Mouse (Mus musculus): ENCODE data around the gene C1qtnf12. TPM values are rescaled to one million over a fixed set of nuclear protein-coding genes. Genes with fewer than 3 reads are reported as not detected.

C1qtnf12 gene
- polyA plus RNA-seq (2012; rRNA removed): 77.0 and 151 TPM in 2 replicates

GRCm38 (mm10) chr4:155962167-155962971, at the start of gene C1qtnf12:
TSS of gene C1qtnf12 (plus strand) at chr4:155962318.
- DNase-seq (ENCODE audit: low read depth, low spot score): no peak
- 2% methylated on average over 42 of the region's 42 CpGs for WGBS

- 54% methylated on average over 1 of the region's 1 CpGs for WGBS
Measured at GRCm38 (mm10) chr4:155932031-155932430, 30.1 kb upstream of the C1qtnf12 start.

GRCm38 (mm10) chr4:155943049-155943452, 19.1 kb upstream of the C1qtnf12 start:
- DNase-seq (ENCODE audit: low read depth, low spot score): no peak
- 2% methylated on average over 17 of the region's 17 CpGs for WGBS

More at GRCm38 (mm10) chr4:155932031-155932430, 30.1 kb upstream of the C1qtnf12 start:
- no peak for DNase-seq (ENCODE audit: low read depth, low spot score)

- WGBS: under 1% methylated on average over 83 of the region's 85 CpGs
- peak; percentile 71 for DNase-seq (ENCODE audit: low read depth, low spot score)
Measured at GRCm38 (mm10) chr4:155943534-155944249, 18.4 kb upstream of the C1qtnf12 start, which contains the start of gene Ube2j2. TSS of gene Ube2j2 (plus strand) at chr4:155943831.

GRCm38 (mm10) chr4:155944271-155944670, 17.8 kb upstream of the C1qtnf12 start:
- DNase-seq (ENCODE audit: low read depth, low spot score): peak; percentile 57
- under 1% methylated on average over 17 of the region's 17 CpGs for WGBS

GRCm38 (mm10) chr4:155947094-155947493, 15.0 kb upstream of the C1qtnf12 start:
- DNase-seq (ENCODE audit: low read depth, low spot score): no peak

GRCm38 (mm10) chr4:155955491-155955890, 6.6 kb upstream of the C1qtnf12 start:
- no peak for DNase-seq (ENCODE audit: low read depth, low spot score)
- 57% methylated on average over 6 of the region's 6 CpGs for WGBS

GRCm38 (mm10) chr4:155959275-155959674, 2.8 kb upstream of the C1qtnf12 start:
- WGBS: 2% methylated on average over 5 of the region's 5 CpGs
- DNase-seq (ENCODE audit: low read depth, low spot score): no peak

DNA sequence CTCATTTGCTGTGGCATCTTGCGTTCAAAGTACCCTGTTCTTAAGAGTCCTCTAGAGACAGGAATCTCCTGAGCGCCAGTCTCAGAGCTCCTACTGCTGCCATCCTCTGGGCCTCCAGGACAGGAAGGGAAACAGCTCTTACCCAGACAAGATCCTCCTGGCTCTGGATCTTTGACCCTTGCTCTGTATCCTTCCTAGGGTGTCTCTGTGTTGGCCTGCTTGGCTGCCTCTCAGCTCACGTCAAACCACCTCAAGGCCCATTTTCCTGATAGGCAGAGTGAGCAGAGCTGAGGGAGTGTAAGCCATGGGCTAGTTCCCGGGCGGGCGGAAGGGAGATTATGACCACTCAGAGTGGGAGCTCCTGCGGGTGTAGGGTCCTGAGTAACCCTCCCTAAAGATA, 988 bp downstream of the C1qtnf12 start:
- 75% methylated on average over 7 of the region's 7 CpGs for WGBS
- no peak for DNase-seq (ENCODE audit: low read depth, low spot score)

DNA sequence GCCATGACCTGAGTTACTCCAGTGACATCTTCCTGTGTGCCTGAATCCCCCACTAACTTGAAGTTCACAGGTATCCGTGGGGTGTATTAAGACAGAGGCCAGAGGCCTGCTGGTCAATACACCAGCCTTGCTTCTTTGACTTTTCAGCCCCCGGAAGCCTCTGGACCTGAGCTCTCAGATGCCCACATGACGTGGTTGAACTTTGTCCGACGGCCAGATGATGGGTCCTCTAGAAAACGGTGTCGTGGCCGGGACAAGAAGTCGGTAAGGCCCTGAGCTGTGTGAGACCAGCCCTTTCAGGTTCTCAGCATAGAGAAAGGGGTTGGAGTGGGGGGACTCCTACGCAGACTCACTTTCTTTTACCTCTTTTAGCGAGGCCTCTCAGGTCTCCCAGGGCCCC, 2.3 kb downstream of the C1qtnf12 start:
- DNase-seq (ENCODE audit: low read depth, low spot score): no peak
- 95% methylated on average over 11 of the region's 11 CpGs for WGBS

GRCm38 (mm10) chr4:155969043-155969653, 7.0 kb downstream of the C1qtnf12 start:
- DNase-seq (ENCODE audit: low read depth, low spot score): no peak
- WGBS: 72% methylated on average over 13 of the region's 13 CpGs

GRCm38 (mm10) chr4:155970286-155970685, 8.2 kb downstream of the C1qtnf12 start:
- 56% methylated on average over 5 of the region's 5 CpGs for WGBS
- no peak for DNase-seq (ENCODE audit: low read depth, low spot score)

GRCm38 (mm10) chr4:155972651-155973050, 10.5 kb downstream of the C1qtnf12 start:
- WGBS: 78% methylated on average over 6 of the region's 6 CpGs
- no peak for DNase-seq (ENCODE audit: low read depth, low spot score)

GRCm38 (mm10) chr4:155973239-155973638, 11.1 kb downstream of the C1qtnf12 start:
- DNase-seq (ENCODE audit: low read depth, low spot score): no peak
- 63% methylated on average over 2 of the region's 2 CpGs for WGBS

GRCm38 (mm10) chr4:155981436-155982082, 19.4 kb downstream of the C1qtnf12 start:
- WGBS: 72% methylated on average over 12 of the region's 12 CpGs
- DNase-seq (ENCODE audit: low read depth, low spot score): no peak

- WGBS: 15% methylated on average over 2 of the region's 2 CpGs
- no peak for DNase-seq (ENCODE audit: low read depth, low spot score)
Measured at GRCm38 (mm10) chr4:155983788-155984187, 21.7 kb downstream of the C1qtnf12 start.

GRCm38 (mm10) chr4:155991211-155991907, 29.2 kb downstream of the C1qtnf12 start:
- DNase-seq (ENCODE audit: low read depth, low spot score): no peak
- 60% methylated on average over 22 of the region's 22 CpGs for WGBS

DNA sequence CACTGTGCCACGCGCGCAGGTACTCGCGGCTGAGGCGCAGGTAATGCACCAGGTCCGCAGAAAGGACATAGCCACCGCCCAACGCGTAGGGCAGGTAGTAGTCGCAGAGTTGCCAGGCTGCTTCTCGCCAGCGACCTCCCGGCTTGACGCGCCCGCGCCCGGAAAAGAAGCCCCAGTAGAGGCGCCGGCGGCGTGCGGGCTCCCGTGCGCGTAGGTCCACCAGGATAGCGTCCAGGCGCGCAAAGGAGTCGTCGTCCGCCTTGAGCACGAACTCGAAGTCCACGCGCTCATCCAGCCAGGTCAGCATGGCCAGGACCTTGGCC, 29.8 kb downstream of the C1qtnf12 start:
- 10% methylated on average over 37 of the region's 37 CpGs for WGBS
- DNase-seq (ENCODE audit: low read depth, low spot score): no peak

- peak; percentile 61 for DNase-seq (ENCODE audit: low read depth, low spot score)
- WGBS: under 1% methylated on average over 99 of the region's 99 CpGs
Measured at GRCm38 (mm10) chr4:155992241-155992905, 30.3 kb downstream of the C1qtnf12 start, which contains the start of the genes B3galt6 and Sdf4. TSS of gene B3galt6 (minus strand) at chr4:155992649. TSS of gene Sdf4 (plus strand) at chr4:155992872.
